Mouse (Mus musculus): ENCODE results near the gene L3mbtl1. TPM values are rescaled to one million over a fixed set of nuclear protein-coding genes. Genes with fewer than 3 reads are reported as not detected.
"Not testable (repeated sequence)": the region's sequence is repeated elsewhere in the genome, so short reads cannot be mapped to it uniquely, and the experiment has no call there.

Gene L3mbtl1
- 0.05 TPM in 1 of 2 replicates, not detected in the other for polyA plus RNA-seq (2015; fragmentation: Nextera tagmentation; extraction: Ambion mirVana)

- DNase-seq (ENCODE audit: low spot score) = no peak
Measured at GRCm38 (mm10) chr2:162943148-162943846, at the start of gene L3mbtl1. Gene L3mbtl1 (plus strand): TSS chr2:162943472.

DNA sequence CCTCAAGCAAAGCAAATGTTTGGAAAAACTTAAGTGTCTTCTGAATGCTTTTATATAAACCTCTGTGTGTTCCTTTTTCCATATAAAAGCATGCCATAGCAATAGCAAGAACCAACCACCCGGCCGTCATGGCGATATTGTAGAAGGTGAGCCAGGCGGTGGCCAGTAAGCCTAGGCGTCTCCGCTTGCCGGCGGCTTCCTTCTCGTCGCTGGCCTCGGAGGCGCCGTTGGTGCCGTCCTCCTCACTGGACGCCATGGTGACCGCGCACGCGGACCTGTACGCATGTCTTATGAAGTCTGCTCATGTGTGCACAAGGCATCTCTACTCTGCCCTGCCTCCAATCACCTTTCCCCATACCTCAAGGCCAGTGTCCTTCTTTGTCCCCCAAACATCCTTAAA lies 44.0 kb upstream of the L3mbtl1 start:
- not testable (repeated sequence) for DNase-seq (ENCODE audit: low spot score)

GRCm38 (mm10) chr2:162899880-162900589 lies 43.2 kb upstream of the L3mbtl1 start:
- no peak for DNase-seq (ENCODE audit: low spot score)

GRCm38 (mm10) chr2:162900590-162900916 lies 42.7 kb upstream of the L3mbtl1 start:
- no peak for DNase-seq (ENCODE audit: low spot score)

DNA sequence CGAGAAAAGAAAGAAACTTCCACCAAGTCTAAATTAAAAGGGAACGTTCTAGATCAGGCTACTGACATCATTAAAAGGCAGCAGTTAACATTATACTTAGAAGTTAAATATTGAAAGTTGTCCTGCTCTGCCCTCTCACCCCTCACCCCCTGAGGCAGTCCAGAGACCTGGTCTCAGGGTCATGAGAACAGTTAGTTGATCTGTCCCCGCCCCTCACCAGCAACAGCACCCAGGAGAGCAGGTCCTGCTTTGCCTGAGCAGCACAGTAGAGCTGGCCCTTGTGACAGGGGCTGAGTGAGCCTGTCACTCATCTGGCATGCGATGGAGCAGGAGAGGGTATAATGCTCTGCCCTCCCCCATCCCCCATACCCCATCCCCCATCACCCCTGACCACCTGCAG lies 37.4 kb upstream of the L3mbtl1 start:
- no peak for DNase-seq (ENCODE audit: low spot score)

DNA sequence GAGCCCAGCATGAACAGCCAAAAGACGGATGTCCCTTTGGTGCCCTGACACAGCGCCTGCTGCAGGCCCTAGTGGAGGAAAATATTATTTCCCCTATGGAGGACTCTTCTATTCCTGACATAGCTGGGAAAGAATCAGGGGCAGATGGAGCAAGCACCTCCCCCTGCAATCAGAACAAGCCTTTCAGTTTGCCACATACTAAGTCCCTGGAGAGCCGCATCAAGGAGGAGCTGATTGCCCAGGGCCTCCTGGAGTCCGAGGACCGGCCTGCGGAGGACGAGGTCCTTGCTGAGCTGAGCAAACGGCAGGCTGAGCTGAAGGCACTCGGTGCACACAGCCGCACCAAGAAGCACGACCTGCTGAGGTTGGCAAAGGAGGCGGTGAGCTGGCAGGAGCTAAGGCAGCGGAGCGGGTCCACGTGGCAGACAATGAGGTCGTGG lies 35.2 kb upstream of the L3mbtl1 start:
- no peak for DNase-seq (ENCODE audit: low spot score)

GRCm38 (mm10) chr2:162914040-162914439 lies 29.2 kb upstream of the L3mbtl1 start:
- DNase-seq (ENCODE audit: low spot score) = no peak

GRCm38 (mm10) chr2:162914519-162914918 lies 28.8 kb upstream of the L3mbtl1 start:
- no peak for DNase-seq (ENCODE audit: low spot score)

- no peak for DNase-seq (ENCODE audit: low spot score)
Measured at GRCm38 (mm10) chr2:162919926-162920325, 23.3 kb upstream of the L3mbtl1 start.

DNA sequence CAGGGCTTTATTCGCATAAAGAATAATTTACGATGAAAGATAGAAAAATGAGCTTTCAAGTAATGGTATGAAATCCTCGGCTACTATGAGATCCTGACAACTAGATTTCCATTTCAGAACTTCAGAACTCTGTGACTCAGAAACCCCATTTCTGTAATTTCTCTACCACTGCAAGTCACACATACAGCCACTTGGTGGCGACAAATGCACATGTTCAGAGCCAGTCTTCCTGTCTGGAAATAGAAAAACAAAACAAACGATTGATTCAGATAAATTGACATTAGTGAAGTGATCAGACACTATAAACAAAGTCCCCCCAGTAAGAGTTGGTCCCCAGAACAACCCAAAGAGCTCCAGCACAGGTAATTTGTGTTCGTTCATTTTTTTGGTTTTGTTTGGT lies 21.1 kb upstream of the L3mbtl1 start:
- peak; percentile 69 for DNase-seq (ENCODE audit: low spot score)

GRCm38 (mm10) chr2:162922834-162923233 lies 20.4 kb upstream of the L3mbtl1 start:
- DNase-seq (ENCODE audit: low spot score) = no peak

DNA sequence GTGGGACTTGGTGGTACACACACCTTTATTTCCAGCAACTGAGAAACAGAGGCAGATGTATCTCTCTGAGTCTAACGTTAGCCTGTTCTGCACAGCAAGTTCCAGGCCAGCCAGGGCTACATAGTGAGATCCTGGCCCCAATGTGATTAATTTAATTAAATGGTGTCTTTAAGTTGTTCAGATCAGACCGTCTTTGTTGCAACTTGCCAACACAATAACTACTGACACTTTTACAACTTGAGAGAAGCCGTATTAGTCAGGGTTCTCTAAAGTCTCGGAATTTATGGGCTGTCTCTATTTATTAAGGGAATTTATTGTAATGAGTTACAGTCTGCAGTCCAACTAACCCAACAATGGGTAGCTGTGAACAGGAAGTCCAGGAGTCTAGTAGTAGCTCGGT lies 19.1 kb upstream of the L3mbtl1 start:
- no peak for DNase-seq (ENCODE audit: low spot score)

DNA sequence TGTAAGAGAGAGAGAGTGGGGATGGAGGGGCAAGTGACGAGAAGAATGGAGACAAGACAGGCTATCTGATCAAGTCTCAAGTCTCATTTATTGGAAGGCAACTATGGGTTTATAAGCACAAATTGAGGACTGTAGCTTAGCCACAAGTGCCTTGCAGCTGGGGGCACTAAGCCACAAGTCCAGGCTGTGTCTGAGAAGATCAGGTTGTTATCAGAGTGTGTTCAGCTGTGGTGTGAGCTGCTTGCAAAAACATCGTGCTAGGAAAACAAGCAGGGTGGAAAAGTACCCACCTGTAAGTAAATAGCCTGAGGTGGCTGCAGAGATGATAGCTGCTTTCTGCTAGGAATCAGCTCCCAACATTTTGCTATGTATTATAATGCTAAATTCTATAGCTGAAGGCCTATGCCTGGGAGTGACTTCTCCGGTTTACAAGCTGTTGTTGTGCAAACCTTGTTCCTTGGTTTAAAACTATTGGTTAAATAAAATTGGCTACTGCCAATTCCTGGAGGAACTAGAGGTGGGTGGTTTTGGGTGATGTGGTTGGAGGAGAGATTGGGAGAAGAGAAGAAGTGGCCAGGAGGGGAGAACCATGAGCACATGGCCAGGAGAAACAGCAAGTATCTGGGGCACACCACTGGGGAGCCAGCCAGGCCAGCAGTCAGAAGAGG lies 15.2 kb upstream of the L3mbtl1 start:
- no peak for DNase-seq (ENCODE audit: low spot score)

- DNase-seq (ENCODE audit: low spot score) = no peak
Measured at GRCm38 (mm10) chr2:162929704-162930103, 13.6 kb upstream of the L3mbtl1 start.

- DNase-seq (ENCODE audit: low spot score) = peak; percentile 54
Measured at GRCm38 (mm10) chr2:162930516-162931122, 12.7 kb upstream of the L3mbtl1 start.

DNA sequence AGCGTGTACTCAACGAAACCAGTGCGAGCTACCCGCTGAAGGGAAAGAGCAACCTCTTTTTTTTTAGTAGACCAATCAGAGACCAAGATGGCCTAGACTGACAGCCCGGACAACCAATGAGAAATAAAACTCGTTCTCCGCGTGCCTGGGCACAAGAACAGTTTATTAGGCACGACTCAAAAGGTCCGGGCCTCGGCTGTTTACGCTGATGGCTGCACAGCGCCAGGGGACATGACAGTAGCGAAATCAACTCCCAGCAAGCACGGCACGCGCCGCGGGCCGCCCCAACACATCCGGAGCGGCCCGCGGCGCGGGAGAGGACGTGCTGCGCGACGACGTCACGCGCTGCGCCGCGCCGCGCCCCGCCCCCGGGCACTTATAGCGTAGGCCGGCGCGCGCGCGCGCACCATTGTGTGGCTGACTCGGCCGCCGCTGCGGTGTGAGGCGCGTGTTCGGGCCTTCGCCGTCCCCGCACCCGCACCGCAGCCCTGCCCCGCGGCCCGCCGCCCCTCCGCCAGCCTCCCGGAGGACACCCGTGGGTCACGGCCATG lies 12.1 kb upstream of the L3mbtl1 start, which contains the start of gene Srsf6:
Srsf6 (plus strand) TSS at position 406 of the 551 bp plus-strand sequence.
- peak; percentile 97 for DNase-seq (ENCODE audit: low spot score)

GRCm38 (mm10) chr2:162931674-162932650 lies 11.3 kb upstream of the L3mbtl1 start:
- peak; percentile 69 for DNase-seq (ENCODE audit: low spot score)

GRCm38 (mm10) chr2:162932706-162933105 lies 10.6 kb upstream of the L3mbtl1 start:
- DNase-seq (ENCODE audit: low spot score) = no peak

DNA sequence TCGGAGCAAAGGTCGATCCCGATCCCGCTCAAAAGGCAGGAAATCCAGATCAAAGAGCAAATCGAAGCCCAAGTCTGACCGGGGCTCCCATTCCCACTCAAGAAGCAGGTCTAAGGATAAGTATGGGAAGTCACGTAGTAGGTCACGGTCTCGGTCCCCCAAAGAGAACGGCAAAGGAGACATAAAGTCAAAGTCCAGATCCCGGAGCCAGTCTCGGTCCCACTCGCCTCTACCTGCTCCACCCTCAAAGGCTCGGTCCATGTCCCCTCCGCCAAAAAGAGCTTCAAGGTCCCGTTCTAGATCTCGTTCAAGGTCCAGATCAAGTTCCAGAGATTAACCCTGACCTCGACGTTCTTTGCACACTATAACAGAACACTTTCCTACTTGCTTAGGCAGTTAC lies 8.9 kb upstream of the L3mbtl1 start:
- no peak for DNase-seq (ENCODE audit: low spot score)

DNA sequence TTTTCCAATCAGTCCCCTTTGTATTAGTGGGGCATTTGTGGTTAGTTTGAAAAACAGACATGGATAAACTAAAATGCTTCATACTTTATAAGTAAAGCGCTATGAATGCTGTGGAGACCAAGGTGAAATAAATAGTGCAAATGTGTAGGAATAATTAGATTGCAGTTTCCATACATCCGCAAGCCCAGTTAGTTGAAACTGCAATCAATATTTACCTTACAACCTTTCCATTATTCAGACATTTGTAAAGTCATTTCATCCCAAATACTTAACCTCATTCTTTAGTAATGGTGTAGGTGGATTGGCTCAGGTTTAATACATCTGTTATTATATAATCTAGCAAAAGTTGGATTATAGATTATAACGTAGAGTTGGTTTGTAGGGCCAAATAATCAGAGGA lies 7.6 kb upstream of the L3mbtl1 start:
- DNase-seq (ENCODE audit: low spot score) = no peak

Data from thymus, postnatal 0 days (tissue).